Mouse (Mus musculus): Measurements from ENCODE around the gene Scube1. TPM values are rescaled to one million over a fixed set of nuclear protein-coding genes. Genes with fewer than 3 reads are reported as not detected.

Scube1 gene
- polyA plus RNA-seq (2015; fragmentation: Nextera tagmentation; extraction: Ambion mirVana) = 18.1 and 19.2 TPM in 2 replicates

GRCm38 (mm10) chr15:83724886-83725269 lies at the start of gene Scube1:
Scube1 (minus strand) TSS chr15:83725021.
- under 1% methylated on average over 50 of the region's 51 CpGs for WGBS
- Histone ChIP-seq H3K4me1 (replicated peaks) (peaks cover 31% of the 10 kb centered on the region), H3K4me2 (peak within 1 kb of the TSS; percentile 81), H3K27ac (replicated peaks) (peak within 1 kb of the TSS; percentile 70), H3K9ac (peak within 1 kb of the TSS; percentile 77), H3K4me3 (peak within 1 kb of the TSS; percentile 63), H3K36me3 (peaks cover 8% of the 10 kb centered on the region; the same call in 1 of the 2 replicates), H3K27me3 (peaks cover 37% of the 10 kb centered on the region; the same call in 1 of the 2 replicates), H3K9me3 (no peaks in the 10 kb centered on the region)
- ATAC-seq (ENCODE audit: low read depth) = peak; percentile 93

DNA sequence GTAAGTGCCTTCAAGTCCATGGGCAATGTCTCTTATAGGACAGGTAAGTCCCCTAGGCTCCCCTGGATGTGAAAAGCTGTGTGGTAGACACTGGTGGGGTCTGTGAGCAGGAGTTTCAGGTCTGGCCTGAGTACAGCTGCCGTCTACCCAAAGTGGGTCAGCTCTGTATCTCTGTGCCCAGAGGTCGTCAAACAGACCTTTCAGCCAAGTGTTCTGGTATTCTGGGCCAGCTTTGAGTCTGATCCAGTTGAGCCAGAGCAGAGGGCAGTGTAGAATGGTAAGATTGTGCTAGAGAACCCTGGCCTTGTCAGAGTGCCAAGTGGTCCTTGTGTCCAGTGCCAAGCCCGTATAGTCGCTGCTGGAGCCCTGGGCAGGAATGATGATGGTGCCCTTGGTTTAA lies 48.1 kb upstream of the Scube1 start:
- H3K4me2 ChIP-seq = no peak overlapping the region
- no peak overlapping the region for H3K4me3 ChIP-seq
- H3K36me3 ChIP-seq = no peaks in the 10 kb centered on the region
- H3K27me3 ChIP-seq = peaks cover 10% of the 10 kb centered on the region
- no peak overlapping the region for H3K27ac ChIP-seq (replicated peaks)
- 0 out of 2 replicates have a peak, but pooled peaks cover 4% of the 10 kb centered on the region for H3K4me1 ChIP-seq (replicated peaks)
- WGBS = 83% methylated on average over 4 of the region's 4 CpGs
- no peak for ATAC-seq (ENCODE audit: low read depth)
- H3K9me3 ChIP-seq = no peaks in the 10 kb centered on the region
- H3K9ac ChIP-seq = no peak overlapping the region

DNA sequence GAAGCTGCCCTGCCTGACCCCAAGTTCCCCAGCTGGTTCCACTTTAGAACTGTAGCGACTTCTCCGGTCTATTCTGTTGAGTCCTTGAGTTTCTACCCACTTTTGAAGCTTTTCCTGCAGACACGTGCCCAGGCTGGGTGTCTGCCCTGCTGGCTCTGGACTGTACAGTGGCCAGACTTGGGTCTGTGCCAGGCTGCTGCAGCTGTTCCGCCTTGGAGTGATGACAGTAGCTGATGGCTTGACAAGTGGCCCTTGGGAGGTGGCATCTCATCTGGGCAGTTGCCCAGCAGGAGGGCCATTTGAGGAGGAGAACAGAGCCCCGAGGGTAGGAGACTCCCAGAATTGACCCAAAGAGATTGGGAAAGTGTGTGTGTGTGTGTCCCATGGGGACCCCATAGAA lies 47.6 kb upstream of the Scube1 start:
- Histone ChIP-seq H3K27me3 (0 out of 2 replicates have a peak, but pooled peaks cover 5% of the 10 kb centered on the region), H3K4me1 (replicated peaks) (0 out of 2 replicates have a peak, but pooled peaks cover 4% of the 10 kb centered on the region), H3K27ac (replicated peaks) (no peak overlapping the region), H3K9ac (no peak overlapping the region), H3K4me3 (no peak overlapping the region), H3K36me3 (no peaks in the 10 kb centered on the region), H3K9me3 (no peaks in the 10 kb centered on the region), H3K4me2 (no peak overlapping the region)
- no peak for ATAC-seq (ENCODE audit: low read depth)
- 73% methylated on average over 5 of the region's 5 CpGs for WGBS

GRCm38 (mm10) chr15:83771346-83772053 lies 46.7 kb upstream of the Scube1 start:
- H3K27me3 ChIP-seq = no peaks in the 10 kb centered on the region
- H3K4me2 ChIP-seq = no peak overlapping the region
- H3K4me3 ChIP-seq = no peak overlapping the region
- no peaks in the 10 kb centered on the region for H3K9me3 ChIP-seq
- H3K9ac ChIP-seq = no peak overlapping the region
- no peak overlapping the region for H3K27ac ChIP-seq (replicated peaks)
- no peak for ATAC-seq (ENCODE audit: low read depth)
- WGBS = 79% methylated on average over 8 of the region's 8 CpGs
- H3K36me3 ChIP-seq = no peaks in the 10 kb centered on the region
- H3K4me1 ChIP-seq (replicated peaks) = 0 out of 2 replicates have a peak, but pooled peaks cover 4% of the 10 kb centered on the region

DNA sequence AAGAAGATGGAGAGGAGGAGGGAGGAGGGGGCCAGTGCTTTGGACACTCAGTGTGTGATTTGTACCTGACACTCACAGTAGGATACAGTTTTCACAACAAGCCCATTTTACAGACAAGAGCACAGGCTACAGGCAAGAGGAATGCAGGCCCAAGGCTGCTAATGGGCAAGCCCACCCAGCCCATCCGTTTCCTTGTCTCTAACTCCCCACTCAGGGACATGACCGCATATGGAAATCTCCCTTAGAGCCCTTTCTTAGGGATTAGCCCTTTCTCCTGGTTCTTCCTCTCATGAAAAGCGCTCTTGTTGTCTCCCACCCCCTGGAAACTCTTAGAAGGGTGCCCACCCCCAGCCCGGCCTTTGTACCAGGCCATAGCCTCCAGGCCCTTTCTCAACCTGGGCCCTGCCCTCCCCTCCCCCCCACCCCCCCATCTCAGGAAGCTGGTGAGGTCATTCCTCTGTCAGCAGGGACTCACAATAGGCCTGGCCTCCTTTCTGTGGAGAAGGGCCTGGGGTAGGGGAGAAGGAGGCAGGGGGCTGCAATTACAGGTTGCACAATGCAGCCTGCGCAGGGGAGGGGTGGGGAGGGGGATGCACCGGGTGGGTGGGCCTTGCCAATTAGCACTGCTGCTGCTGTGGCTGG lies 40.7 kb upstream of the Scube1 start:
- no peak for ATAC-seq (ENCODE audit: low read depth)
- Histone ChIP-seq H3K4me3 (no peak overlapping the region), H3K27me3 (no peaks in the 10 kb centered on the region), H3K27ac (replicated peaks) (no peak overlapping the region), H3K9me3 (no peaks in the 10 kb centered on the region), H3K36me3 (no peaks in the 10 kb centered on the region), H3K9ac (no peak overlapping the region), H3K4me2 (no peak overlapping the region), H3K4me1 (replicated peaks) (peaks cover 14% of the 10 kb centered on the region; the same call in 1 of the 2 replicates)
- 10% methylated on average over 6 of the region's 6 CpGs for WGBS

- H3K36me3 ChIP-seq = no peaks in the 10 kb centered on the region
- peaks cover 14% of the 10 kb centered on the region; the same call in 1 of the 2 replicates for H3K4me1 ChIP-seq (replicated peaks)
- no peaks in the 10 kb centered on the region for H3K27me3 ChIP-seq
- H3K9ac ChIP-seq = no peak overlapping the region
- no peak overlapping the region for H3K4me2 ChIP-seq
- H3K9me3 ChIP-seq = no peaks in the 10 kb centered on the region
- WGBS = 88% methylated on average over 13 of the region's 13 CpGs
- H3K27ac ChIP-seq (replicated peaks) = no peak overlapping the region; the same call in 1 of the 2 replicates
- H3K4me3 ChIP-seq = no peak overlapping the region
- no peak for ATAC-seq (ENCODE audit: low read depth)
Measured at GRCm38 (mm10) chr15:83761512-83761911, 36.7 kb upstream of the Scube1 start.

GRCm38 (mm10) chr15:83760683-83761082 lies 35.9 kb upstream of the Scube1 start:
- peaks cover 11% of the 10 kb centered on the region; the same call in 1 of the 2 replicates for H3K4me1 ChIP-seq (replicated peaks)
- H3K4me2 ChIP-seq = no peak overlapping the region
- H3K27me3 ChIP-seq = no peaks in the 10 kb centered on the region
- H3K4me3 ChIP-seq = no peak overlapping the region
- no peaks in the 10 kb centered on the region for H3K9me3 ChIP-seq
- no peak overlapping the region for H3K9ac ChIP-seq
- ATAC-seq (ENCODE audit: low read depth) = peak; percentile 44; the same call in 1 of the 2 replicates
- 7% methylated on average over 10 of the region's 10 CpGs for WGBS
- H3K27ac ChIP-seq (replicated peaks) = no peak overlapping the region
- no peaks in the 10 kb centered on the region for H3K36me3 ChIP-seq

DNA sequence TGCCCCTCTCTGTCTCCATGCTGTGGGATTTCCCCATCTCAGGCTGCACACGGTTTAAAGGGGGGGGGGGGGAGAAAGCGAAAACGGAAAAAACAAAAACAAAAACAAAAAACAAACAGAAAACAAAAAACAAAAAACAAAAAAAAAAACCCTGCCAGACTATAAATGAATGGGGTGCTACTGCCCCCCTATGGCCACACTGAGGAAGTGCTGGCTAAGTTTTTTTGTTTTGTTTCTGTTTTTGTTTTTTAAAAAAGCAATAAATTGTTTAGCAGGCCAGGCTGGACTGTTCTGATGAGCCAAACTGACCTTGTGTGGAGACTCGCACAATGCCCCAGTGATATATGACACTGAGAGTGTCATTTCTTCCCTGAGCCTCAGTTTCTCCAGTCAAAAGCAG lies 34.1 kb upstream of the Scube1 start:
- peaks cover 4% of the 10 kb centered on the region; the same call in 1 of the 2 replicates for H3K9me3 ChIP-seq
- H3K27me3 ChIP-seq = no peaks in the 10 kb centered on the region
- no peak overlapping the region for H3K9ac ChIP-seq
- no peak for ATAC-seq (ENCODE audit: low read depth)
- H3K36me3 ChIP-seq = no peaks in the 10 kb centered on the region
- H3K4me1 ChIP-seq (replicated peaks) = peaks cover 7% of the 10 kb centered on the region; the same call in 1 of the 2 replicates
- H3K27ac ChIP-seq (replicated peaks) = no peak overlapping the region
- WGBS = 14% methylated on average over 4 of the region's 4 CpGs
- H3K4me2 ChIP-seq = no peak overlapping the region
- no peak overlapping the region for H3K4me3 ChIP-seq

- peaks cover 4% of the 10 kb centered on the region; the same call in 1 of the 2 replicates for H3K9me3 ChIP-seq
- H3K9ac ChIP-seq = no peak overlapping the region
- H3K4me2 ChIP-seq = no peak overlapping the region
- H3K4me3 ChIP-seq = no peak overlapping the region
- H3K4me1 ChIP-seq (replicated peaks) = peaks cover 2% of the 10 kb centered on the region; the same call in 1 of the 2 replicates
- ATAC-seq (ENCODE audit: low read depth) = no peak
- 33% methylated on average over 9 of the region's 9 CpGs for WGBS
- H3K36me3 ChIP-seq = no peaks in the 10 kb centered on the region
- H3K27ac ChIP-seq (replicated peaks) = no peak overlapping the region
- no peaks in the 10 kb centered on the region for H3K27me3 ChIP-seq
Measured at GRCm38 (mm10) chr15:83756742-83757141, 31.9 kb upstream of the Scube1 start.

DNA sequence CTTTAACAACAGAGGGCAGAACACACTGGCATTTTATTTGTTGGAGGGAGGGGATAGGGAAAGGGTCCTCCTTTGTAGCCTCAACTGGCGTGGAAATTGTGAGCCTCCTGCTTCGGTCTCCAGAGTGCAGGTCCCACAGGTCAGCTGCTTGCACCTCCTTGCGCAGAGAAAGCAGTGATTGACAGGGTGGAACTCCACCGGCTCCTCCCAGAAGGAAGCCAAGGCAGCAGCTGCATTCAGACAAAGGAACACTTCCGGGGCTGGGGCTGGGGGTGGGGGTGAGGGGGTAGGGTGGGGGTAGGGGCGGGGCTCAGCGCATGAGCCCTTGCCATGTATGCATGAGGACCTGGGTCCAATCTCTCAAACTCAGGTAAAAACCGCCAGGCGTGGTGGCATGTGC lies 24.6 kb upstream of the Scube1 start:
- Histone ChIP-seq H3K36me3 (no peaks in the 10 kb centered on the region), H3K4me2 (no peak overlapping the region), H3K27ac (replicated peaks) (no peak overlapping the region), H3K9ac (no peak overlapping the region), H3K27me3 (no peaks in the 10 kb centered on the region), H3K9me3 (peaks cover 2% of the 10 kb centered on the region; the same call in 1 of the 2 replicates), H3K4me1 (replicated peaks) (no peaks in the 10 kb centered on the region), H3K4me3 (no peak overlapping the region)
- ATAC-seq (ENCODE audit: low read depth) = no peak
- WGBS = 48% methylated on average over 9 of the region's 9 CpGs

GRCm38 (mm10) chr15:83748986-83749385 lies 24.2 kb upstream of the Scube1 start:
- WGBS = 78% methylated on average over 6 of the region's 6 CpGs
- Histone ChIP-seq H3K4me3 (no peak overlapping the region), H3K4me2 (no peak overlapping the region), H3K27me3 (no peaks in the 10 kb centered on the region), H3K4me1 (replicated peaks) (no peaks in the 10 kb centered on the region), H3K9me3 (no peaks in the 10 kb centered on the region), H3K27ac (replicated peaks) (no peak overlapping the region), H3K9ac (no peak overlapping the region), H3K36me3 (no peaks in the 10 kb centered on the region)
- no peak for ATAC-seq (ENCODE audit: low read depth)

- no peak overlapping the region for H3K9ac ChIP-seq
- WGBS = 68% methylated on average over 16 of the region's 16 CpGs
- ATAC-seq (ENCODE audit: low read depth) = no peak
Measured at GRCm38 (mm10) chr15:83746311-83746710, 21.5 kb upstream of the Scube1 start.

More at GRCm38 (mm10) chr15:83746311-83746710, 21.5 kb upstream of the Scube1 start:
- no peak overlapping the region for H3K4me2 ChIP-seq
- no peak overlapping the region for H3K4me3 ChIP-seq
- no peaks in the 10 kb centered on the region for H3K36me3 ChIP-seq
- H3K27ac ChIP-seq (replicated peaks) = no peak overlapping the region
- no peaks in the 10 kb centered on the region for H3K9me3 ChIP-seq
- no peaks in the 10 kb centered on the region for H3K4me1 ChIP-seq (replicated peaks)
- H3K27me3 ChIP-seq = no peaks in the 10 kb centered on the region
